Mouse (Mus musculus): ENCODE data around the gene Intu. TPM values are rescaled to one million over a fixed set of nuclear protein-coding genes. Genes with fewer than 3 reads are reported as not detected.

The Intu gene
- 0.71 and 0.79 TPM in 2 replicates for polyA plus RNA-seq (2015; fragmentation: Nextera tagmentation; extraction: Ambion mirVana)

- peaks cover 3% of the 10 kb centered on the region for H3K4me1 ChIP-seq (ENCODE audit: control insufficient read depth, low read depth, low read length)
- no peaks in the 10 kb centered on the region for H3K36me3 ChIP-seq (ENCODE audit: control insufficient read depth, insufficient read depth)
- peak; percentile 74 for ATAC-seq (ENCODE audit: low read depth)
- peak within 1 kb of the TSS; percentile 53 for H3K4me3 ChIP-seq (ENCODE audit: low read depth, low read length)
- H3K9me3 ChIP-seq (replicated peaks; ENCODE audit: control insufficient read depth, low read length) = no peaks in the 10 kb centered on the region
- H3K27me3 ChIP-seq (ENCODE audit: control insufficient read depth, insufficient read depth, low read depth, low read length) = peaks cover 21% of the 10 kb centered on the region
- WGBS (ENCODE audit: insufficient replicate concordance) = 1% methylated on average over 54 of the region's 54 CpGs
- no peak within 1 kb of the TSS for H3K9ac ChIP-seq (ENCODE audit: low read depth, low read length)
- H3K4me2 ChIP-seq (ENCODE audit: low read depth, low read length) = peak within 1 kb of the TSS; percentile 70
- H3K27ac ChIP-seq (ENCODE audit: low read length) = no peak within 1 kb of the TSS
Observed at GRCm38 (mm10) chr3:40531286-40532141, at the start of gene Intu. TSS of gene Intu (plus strand) at chr3:40531286.

- Histone ChIP-seq H3K9me3 (replicated peaks; ENCODE audit: control insufficient read depth, low read length) (no peaks in the 10 kb centered on the region), H3K4me1 (ENCODE audit: control insufficient read depth, low read depth, low read length) (no peaks in the 10 kb centered on the region), H3K4me3 (ENCODE audit: low read depth, low read length) (no peak overlapping the region), H3K4me2 (ENCODE audit: low read depth, low read length) (no peak overlapping the region), H3K9ac (ENCODE audit: low read depth, low read length) (no peak overlapping the region), H3K27me3 (ENCODE audit: control insufficient read depth, insufficient read depth, low read depth, low read length) (no peaks in the 10 kb centered on the region), H3K27ac (ENCODE audit: low read length) (no peak overlapping the region), H3K36me3 (ENCODE audit: control insufficient read depth, insufficient read depth) (no peaks in the 10 kb centered on the region)
- 38% methylated on average over 10 of the region's 10 CpGs for WGBS (ENCODE audit: insufficient replicate concordance)
- ATAC-seq (ENCODE audit: low read depth) = no peak
Observed at GRCm38 (mm10) chr3:40483221-40483654, 47.8 kb upstream of the Intu start.

DNA sequence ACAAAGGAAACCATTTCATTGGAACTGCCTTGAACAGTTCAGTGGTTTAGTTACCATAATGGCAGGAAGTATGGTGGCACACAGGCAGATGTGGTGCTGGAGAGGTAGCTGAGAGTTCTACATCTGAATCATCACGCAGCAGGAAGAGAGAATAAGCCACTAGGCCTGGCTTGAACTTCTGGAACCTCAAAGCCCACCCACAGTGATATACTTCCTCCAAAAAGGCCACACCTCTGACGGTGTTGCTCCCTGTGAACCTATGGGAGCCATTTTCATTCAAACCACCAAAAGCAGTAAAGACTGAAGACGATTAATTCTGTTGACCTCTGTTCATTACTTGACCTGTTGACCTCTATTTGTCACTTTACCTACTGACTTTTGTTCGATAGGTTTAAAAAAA, 43.7 kb upstream of the Intu start:
- H3K27ac ChIP-seq (ENCODE audit: low read length) = no peak overlapping the region
- ATAC-seq (ENCODE audit: low read depth) = no peak
- H3K9me3 ChIP-seq (replicated peaks; ENCODE audit: control insufficient read depth, low read length) = no peaks in the 10 kb centered on the region
- no peaks in the 10 kb centered on the region for H3K27me3 ChIP-seq (ENCODE audit: control insufficient read depth, insufficient read depth, low read depth, low read length)
- no peak overlapping the region for H3K4me2 ChIP-seq (ENCODE audit: low read depth, low read length)
- no peak overlapping the region for H3K9ac ChIP-seq (ENCODE audit: low read depth, low read length)
- no peak overlapping the region for H3K4me3 ChIP-seq (ENCODE audit: low read depth, low read length)
- H3K4me1 ChIP-seq (ENCODE audit: control insufficient read depth, low read depth, low read length) = no peaks in the 10 kb centered on the region
- no peaks in the 10 kb centered on the region for H3K36me3 ChIP-seq (ENCODE audit: control insufficient read depth, insufficient read depth)
- WGBS (ENCODE audit: insufficient replicate concordance) = 64% methylated on average over 4 of the region's 4 CpGs

- Histone ChIP-seq H3K4me1 (ENCODE audit: control insufficient read depth, low read depth, low read length) (no peaks in the 10 kb centered on the region), H3K9ac (ENCODE audit: low read depth, low read length) (no peak overlapping the region), H3K36me3 (ENCODE audit: control insufficient read depth, insufficient read depth) (no peaks in the 10 kb centered on the region), H3K4me3 (ENCODE audit: low read depth, low read length) (no peak overlapping the region), H3K27ac (ENCODE audit: low read length) (no peak overlapping the region), H3K27me3 (ENCODE audit: control insufficient read depth, insufficient read depth, low read depth, low read length) (no peaks in the 10 kb centered on the region), H3K9me3 (replicated peaks; ENCODE audit: control insufficient read depth, low read length) (no peaks in the 10 kb centered on the region), H3K4me2 (ENCODE audit: low read depth, low read length) (no peak overlapping the region)
- WGBS (ENCODE audit: insufficient replicate concordance) = 52% methylated on average over 3 of the region's 3 CpGs
- no peak for ATAC-seq (ENCODE audit: low read depth)
Observed at GRCm38 (mm10) chr3:40491742-40492141, 39.3 kb upstream of the Intu start.

GRCm38 (mm10) chr3:40498898-40499297, 32.2 kb upstream of the Intu start:
- H3K36me3 ChIP-seq (ENCODE audit: control insufficient read depth, insufficient read depth) = no peaks in the 10 kb centered on the region
- no peaks in the 10 kb centered on the region for H3K27me3 ChIP-seq (ENCODE audit: control insufficient read depth, insufficient read depth, low read depth, low read length)
- no peak overlapping the region for H3K4me2 ChIP-seq (ENCODE audit: low read depth, low read length)
- WGBS (ENCODE audit: insufficient replicate concordance) = 67% methylated on average over 3 of the region's 3 CpGs
- no peak overlapping the region for H3K9ac ChIP-seq (ENCODE audit: low read depth, low read length)
- no peak overlapping the region for H3K27ac ChIP-seq (ENCODE audit: low read length)
- H3K9me3 ChIP-seq (replicated peaks; ENCODE audit: control insufficient read depth, low read length) = no peaks in the 10 kb centered on the region
- H3K4me1 ChIP-seq (ENCODE audit: control insufficient read depth, low read depth, low read length) = no peaks in the 10 kb centered on the region
- ATAC-seq (ENCODE audit: low read depth) = no peak
- H3K4me3 ChIP-seq (ENCODE audit: low read depth, low read length) = no peak overlapping the region

DNA sequence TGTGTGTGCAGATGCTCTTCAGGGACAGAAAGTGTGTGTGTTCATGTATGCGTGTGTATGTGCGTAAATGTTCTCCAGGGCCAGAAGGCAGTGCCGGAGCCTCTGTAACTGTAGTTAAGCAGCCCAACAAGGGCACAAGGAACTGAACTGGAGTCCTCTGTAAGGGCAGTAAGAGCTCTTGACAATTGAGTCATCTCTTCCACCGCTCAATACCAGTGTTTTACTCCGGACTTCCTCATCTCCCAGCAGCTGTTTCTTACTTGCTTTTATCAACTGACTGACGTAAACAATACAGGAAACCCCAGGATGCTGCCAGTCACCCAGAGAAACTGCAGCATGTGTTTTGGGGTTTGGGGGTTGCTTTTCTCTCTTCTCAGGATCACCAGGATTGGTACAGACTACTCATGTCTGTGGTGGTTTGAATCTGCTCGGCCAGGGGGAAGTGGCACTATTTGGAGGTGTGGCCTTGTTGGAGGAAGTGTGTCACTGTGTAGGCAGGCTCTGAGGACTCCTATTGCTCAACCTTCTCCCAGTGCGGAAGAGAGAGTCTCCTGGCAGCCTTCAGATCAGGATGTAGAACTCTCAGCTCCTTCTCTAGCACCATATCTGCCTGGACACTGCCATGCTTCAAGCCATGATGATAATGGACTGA, 30.8 kb upstream of the Intu start:
- no peak overlapping the region for H3K4me2 ChIP-seq (ENCODE audit: low read depth, low read length)
- no peaks in the 10 kb centered on the region for H3K9me3 ChIP-seq (replicated peaks; ENCODE audit: control insufficient read depth, low read length)
- H3K9ac ChIP-seq (ENCODE audit: low read depth, low read length) = no peak overlapping the region
- WGBS (ENCODE audit: insufficient replicate concordance) = 61% methylated on average over 8 of the region's 8 CpGs
- no peaks in the 10 kb centered on the region for H3K27me3 ChIP-seq (ENCODE audit: control insufficient read depth, insufficient read depth, low read depth, low read length)
- ATAC-seq (ENCODE audit: low read depth) = 0 out of 2 replicates have a peak, but pooled peaks have one; percentile 13
- no peak overlapping the region for H3K4me3 ChIP-seq (ENCODE audit: low read depth, low read length)
- H3K27ac ChIP-seq (ENCODE audit: low read length) = no peak overlapping the region
- H3K36me3 ChIP-seq (ENCODE audit: control insufficient read depth, insufficient read depth) = no peaks in the 10 kb centered on the region
- H3K4me1 ChIP-seq (ENCODE audit: control insufficient read depth, low read depth, low read length) = no peaks in the 10 kb centered on the region

DNA sequence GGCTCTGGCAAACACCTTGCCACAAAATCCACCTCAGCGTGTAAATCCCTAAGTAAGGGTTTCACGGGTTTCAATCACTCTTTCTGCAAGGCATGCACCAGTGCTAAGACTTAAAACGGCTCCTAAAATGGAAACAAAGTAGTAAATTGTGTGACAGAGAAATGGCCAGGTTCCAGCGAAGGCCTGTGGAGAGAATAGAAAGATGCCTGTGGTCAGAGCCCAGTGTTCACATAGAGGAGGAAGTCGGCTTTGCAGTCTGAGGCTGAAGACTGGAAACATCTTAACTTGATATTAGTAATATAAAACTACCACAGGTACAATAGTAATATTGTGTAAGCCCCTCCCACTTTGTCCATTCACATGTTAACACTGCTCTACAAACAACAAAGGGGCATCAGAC, 26.7 kb upstream of the Intu start:
- no peaks in the 10 kb centered on the region for H3K9me3 ChIP-seq (replicated peaks; ENCODE audit: control insufficient read depth, low read length)
- no peak overlapping the region for H3K4me2 ChIP-seq (ENCODE audit: low read depth, low read length)
- no peak overlapping the region for H3K27ac ChIP-seq (ENCODE audit: low read length)
- WGBS (ENCODE audit: insufficient replicate concordance) = 60% methylated on average over 5 of the region's 5 CpGs
- no peaks in the 10 kb centered on the region for H3K4me1 ChIP-seq (ENCODE audit: control insufficient read depth, low read depth, low read length)
- no peak for ATAC-seq (ENCODE audit: low read depth)
- no peaks in the 10 kb centered on the region for H3K36me3 ChIP-seq (ENCODE audit: control insufficient read depth, insufficient read depth)
- H3K9ac ChIP-seq (ENCODE audit: low read depth, low read length) = no peak overlapping the region
- no peak overlapping the region for H3K4me3 ChIP-seq (ENCODE audit: low read depth, low read length)
- H3K27me3 ChIP-seq (ENCODE audit: control insufficient read depth, insufficient read depth, low read depth, low read length) = no peaks in the 10 kb centered on the region

DNA sequence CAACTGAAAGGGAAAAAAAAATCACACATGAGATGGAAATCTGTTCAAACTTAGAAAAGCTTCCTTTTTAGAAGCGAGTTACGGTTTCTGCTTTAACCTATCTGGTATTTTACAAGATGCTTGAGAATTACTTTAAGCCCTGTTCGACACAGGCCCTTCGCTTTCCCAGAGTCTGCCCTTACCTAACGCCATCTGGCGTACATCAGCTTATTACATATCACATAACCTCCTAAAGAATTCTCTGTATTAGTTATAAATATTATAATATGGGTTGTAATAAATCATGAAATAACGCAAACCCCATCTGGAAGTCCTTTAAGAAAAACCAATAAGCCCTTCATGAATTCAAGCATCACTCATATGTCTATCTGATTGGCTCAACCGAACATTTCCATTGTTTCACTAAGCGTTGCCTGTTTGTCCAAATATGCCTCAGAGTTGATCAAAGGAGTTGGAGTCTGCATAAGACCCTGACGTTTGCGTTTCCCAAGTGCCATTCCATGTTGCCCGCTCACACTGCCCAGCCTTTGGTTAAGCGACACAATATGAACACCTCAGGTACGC, 25.6 kb upstream of the Intu start:
- 79% methylated on average over 14 of the region's 14 CpGs for WGBS (ENCODE audit: insufficient replicate concordance)
- Histone ChIP-seq H3K9me3 (replicated peaks; ENCODE audit: control insufficient read depth, low read length) (no peaks in the 10 kb centered on the region), H3K36me3 (ENCODE audit: control insufficient read depth, insufficient read depth) (no peaks in the 10 kb centered on the region), H3K27ac (ENCODE audit: low read length) (no peak overlapping the region), H3K27me3 (ENCODE audit: control insufficient read depth, insufficient read depth, low read depth, low read length) (no peaks in the 10 kb centered on the region), H3K4me1 (ENCODE audit: control insufficient read depth, low read depth, low read length) (no peaks in the 10 kb centered on the region), H3K4me3 (ENCODE audit: low read depth, low read length) (no peak overlapping the region), H3K4me2 (ENCODE audit: low read depth, low read length) (no peak overlapping the region), H3K9ac (ENCODE audit: low read depth, low read length) (no peak overlapping the region)
- ATAC-seq (ENCODE audit: low read depth) = no peak
